Mouse (Mus musculus): Measurements from ENCODE around the gene Gbf1.

- no peak for TF ChIP-seq CTCF (IDR thresholded peaks at IDR 0.05; ENCODE audit: extremely low read depth, insufficient read depth, low read length)
- no peak for TF ChIP-seq POLR2A (IDR thresholded peaks at IDR 0.05; ENCODE audit: extremely low read depth, insufficient read depth, low read length)
These were observed 48.7 kb upstream of the Gbf1 start for GRCm38 (mm10) chr19:46103437-46104186.

All from cortical plate, adult 2 months (tissue).